Mouse (Mus musculus) G1E-ER4 (cell line): ENCODE measurements around the gene Hist1h2ap. TPM values are rescaled to one million over a fixed set of nuclear protein-coding genes. Genes with fewer than 3 reads are reported as not detected.
"Not testable (repeated sequence)": the region's sequence is repeated elsewhere in the genome, so short reads cannot be mapped to it uniquely, and the experiment has no call there.

ENCODE experiments used
- GATA1 ChIP-seq: IDR thresholded peaks from one replicate; pipeline ENCODE4 v1.8.0; 2012; ENCODE audit warnings: low read length, inconsistent platforms
- polyA plus RNA-seq: library from polyadenylated mRNA; stranded (reverse); fragments of >175 nt; gene quantifications from 2 replicates; pipeline ENCODE4 v1.2.3, GENCODE M21; 2012

Gene Hist1h2ap
- 9,534 and 19,469 TPM in 2 replicates for polyA plus RNA-seq

DNA sequence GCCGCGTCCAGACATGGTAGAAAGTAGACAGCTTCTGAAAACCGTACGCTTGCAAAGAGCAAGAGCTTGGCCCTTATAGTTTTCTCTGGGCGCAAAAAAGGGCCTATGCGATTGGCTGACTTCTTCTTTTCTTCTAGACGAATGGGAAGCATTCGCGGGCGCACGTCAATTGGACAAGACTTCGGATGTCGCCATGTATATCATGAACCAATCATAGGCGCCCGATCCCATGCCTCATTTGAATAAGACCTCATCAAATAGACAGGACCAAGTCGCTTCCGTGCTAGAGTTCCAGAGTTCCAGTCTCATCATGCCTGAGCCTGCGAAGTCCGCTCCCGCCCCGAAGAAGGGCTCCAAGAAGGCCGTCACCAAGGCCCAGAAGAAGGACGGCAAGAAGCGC is at the start of gene Hist1h2ap, which contains the start of gene Hist1h2br:
TSS of gene Hist1h2ap (minus strand) at position 47 of the 400 bp plus-strand sequence.
TSS of gene Hist1h2br (plus strand) at position 283 of the 400 bp plus-strand sequence.
- not testable (repeated sequence) for TF ChIP-seq GATA1

DNA sequence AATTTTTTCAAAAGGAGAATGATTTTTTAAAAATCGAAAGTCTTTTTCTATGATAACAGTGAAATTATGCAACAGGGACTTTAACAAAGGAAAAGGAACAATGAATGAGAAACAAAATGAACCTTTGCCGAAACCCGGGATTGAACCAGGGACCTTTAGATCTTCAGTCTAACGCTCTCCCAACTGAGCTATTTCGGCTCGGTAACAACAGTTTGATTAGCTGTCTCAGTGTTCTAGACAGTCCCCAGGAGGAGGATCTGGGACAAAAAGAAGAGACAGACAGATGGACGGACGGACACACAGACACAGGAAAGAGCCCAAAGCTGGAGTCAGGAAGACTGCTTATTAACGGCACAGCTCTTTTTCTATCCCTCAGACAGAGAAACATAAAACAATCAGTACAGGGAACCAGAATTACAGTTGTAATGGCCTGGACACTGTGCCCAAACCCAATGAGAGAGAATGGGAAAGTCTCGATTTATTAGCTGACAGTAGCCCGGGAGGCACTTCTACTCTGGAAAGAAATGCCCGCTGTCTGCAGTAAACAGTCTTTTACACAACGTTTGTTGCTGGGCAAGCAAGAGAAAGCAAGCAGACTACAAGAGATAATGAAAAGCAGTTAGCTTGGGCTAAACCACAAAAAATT is 49.6 kb upstream of the Hist1h2ap start:
- TF ChIP-seq GATA1, result no peak

DNA sequence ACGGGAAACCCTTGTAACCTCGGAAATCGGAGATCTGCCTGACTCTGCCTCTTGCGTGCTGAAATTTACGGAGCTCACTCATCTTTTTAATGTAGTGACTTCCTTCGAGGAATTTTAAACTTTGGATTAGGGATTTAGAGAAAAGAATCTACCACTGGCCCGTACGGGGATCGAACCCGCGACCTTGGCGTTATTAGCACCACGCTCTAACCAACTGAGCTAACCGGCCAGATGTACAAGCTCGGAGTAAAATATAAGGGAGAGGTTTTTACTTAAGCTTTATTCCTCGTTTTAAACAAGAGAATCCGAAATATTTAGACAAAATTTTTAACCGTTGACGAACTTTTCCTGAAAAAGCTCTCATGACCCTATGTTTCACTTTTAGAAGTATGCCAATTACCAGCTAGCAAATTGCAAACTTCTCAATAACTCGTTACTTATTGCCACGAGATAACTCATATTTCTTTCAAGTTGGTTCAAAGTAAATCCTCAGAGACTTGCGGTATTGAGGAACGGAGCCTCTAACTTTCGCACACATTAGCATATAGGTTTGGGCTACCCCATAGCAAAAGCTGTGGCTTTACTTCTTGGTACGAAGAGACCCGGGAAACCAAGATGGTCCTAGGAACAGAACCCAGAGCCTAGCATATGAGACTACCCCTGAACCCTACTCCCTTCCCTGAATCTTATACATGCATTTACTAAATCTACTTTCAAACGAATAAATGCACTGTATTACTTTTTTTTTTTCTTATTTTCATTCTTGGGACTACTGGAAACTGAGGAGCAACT is 48.8 kb upstream of the Hist1h2ap start:
- no peak for TF ChIP-seq GATA1

DNA sequence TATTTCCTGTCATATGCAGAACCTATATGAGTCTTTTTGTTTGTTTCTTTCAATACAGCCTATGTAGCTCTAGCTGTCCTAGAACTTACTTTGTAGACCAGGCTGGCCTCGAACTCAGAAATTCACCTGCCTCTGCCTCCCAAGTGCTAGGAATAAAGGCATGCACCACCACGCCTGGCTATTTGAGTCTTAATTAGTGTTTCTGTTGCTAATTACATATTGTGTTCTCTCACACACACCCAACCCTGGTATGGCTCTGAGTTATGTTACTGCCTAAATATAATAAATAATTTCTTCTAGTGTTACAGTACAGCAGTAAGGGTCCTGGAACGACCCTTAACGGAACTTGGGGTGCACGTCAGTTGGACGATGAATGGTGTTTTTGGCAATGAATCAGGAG is 47.4 kb upstream of the Hist1h2ap start:
- no peak for TF ChIP-seq GATA1

DNA sequence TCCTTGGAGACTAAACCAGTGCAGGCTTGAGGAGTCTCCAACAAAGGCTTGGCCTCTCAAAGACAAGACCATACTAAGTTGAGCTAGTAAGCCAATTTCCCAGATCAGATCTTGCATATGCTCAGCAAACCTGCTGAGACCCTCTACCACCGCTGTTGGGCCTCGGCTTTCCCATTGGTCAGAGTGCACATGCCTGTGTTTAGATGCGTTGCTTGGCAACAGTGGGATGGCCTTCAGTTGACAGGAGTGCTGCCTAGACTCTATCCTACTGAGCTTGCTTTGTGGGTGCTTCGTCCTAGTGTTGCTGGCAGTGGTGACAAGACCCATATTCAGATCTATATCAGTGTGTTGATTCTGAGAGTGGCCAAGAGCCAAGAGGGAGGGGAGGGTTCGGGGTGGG is 28.3 kb upstream of the Hist1h2ap start:
- TF ChIP-seq GATA1, result no peak

DNA sequence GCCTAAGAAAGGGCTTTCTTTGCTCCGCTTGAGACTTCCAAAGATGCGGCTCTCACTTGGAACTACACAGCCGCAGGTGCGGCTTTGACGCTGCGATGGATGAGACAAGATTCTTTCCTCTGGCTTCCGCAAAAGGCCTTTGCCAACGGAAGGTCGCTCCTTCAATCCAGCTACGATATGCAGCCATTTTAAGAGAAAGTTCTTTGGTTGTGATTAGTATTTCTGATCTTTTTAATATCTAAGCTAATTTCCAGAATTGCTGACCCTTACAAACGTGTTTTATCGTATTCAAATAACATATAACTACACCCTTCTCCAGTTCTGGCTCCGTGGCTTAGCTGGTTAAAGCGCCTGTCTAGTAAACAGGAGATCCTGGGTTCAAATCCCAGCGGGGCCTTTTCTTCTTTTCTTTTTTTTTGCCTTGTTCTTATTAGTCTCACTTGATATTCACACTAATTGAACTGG is 22.4 kb upstream of the Hist1h2ap start:
- TF ChIP-seq GATA1, result no peak

DNA sequence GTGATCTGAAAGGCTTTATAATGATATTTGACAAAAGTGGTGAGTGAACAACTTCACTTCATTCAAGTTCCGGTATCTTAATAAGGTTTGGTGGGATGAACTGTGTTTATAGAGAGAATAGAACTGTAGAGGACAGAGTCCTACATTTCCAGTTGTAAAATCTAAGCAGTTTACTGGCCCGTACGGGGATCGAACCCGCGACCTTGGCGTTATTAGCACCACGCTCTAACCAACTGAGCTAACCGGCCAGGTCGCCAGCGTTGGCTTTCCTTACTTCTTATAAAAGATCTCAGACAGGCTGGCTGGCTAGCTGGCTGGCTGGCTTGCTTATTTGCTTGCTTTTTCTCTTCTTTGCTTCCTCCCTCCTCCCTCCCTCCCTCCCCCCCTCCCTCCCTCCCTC is 21.8 kb upstream of the Hist1h2ap start:
- no peak for TF ChIP-seq GATA1

DNA sequence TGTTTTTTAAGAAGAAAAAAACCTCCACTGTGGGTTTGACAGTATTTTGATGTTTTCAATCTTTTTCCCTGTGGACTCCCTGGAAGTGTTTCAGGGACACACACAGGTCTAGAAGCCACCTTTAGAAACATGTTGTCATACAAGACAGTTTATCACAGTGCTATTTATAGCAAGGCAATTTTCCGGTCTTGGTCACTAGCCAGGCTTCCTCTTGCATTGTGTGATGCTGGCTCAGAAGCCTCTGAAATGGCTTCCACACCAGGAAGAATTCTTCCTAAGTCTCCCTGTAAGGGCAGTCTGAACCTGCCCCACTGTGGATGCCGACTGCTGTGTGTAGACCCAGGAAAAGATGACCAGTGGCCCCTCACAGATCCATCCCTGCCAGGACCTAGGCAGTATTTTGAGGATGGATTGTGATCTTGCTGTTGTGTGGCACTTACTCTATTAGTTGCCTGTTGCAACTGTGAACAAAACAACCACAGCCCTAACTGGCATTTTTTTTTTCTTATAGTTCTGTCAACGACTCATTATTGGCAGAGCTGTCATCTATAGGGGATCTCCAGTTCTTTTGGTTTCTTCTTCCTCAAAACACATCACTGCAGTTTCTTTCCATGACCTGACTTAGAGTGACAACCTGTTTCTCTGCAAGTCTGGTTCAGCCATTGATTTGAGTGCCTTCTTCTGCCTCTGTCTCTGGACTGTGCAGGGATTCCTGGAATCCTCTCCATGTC is 19.1 kb upstream of the Hist1h2ap start:
- TF ChIP-seq GATA1, result no peak

DNA sequence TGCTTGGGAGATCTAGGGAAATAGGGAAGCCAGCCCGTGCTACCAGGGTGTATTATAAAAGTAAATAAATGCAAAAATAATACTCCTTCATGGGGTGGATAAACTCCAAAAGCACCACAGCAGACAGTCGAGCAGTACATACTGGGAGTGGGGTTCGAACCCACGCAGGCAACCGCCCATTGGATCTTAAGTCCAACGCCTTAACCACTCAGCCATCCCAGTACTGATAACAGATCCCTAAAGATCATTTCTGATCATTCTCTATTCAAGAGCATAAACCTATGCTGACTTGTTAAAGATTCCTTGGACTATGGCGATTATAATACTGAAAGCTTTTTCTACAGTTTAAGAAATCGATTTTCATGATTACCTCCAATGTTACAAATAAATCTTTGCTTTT is 14.6 kb upstream of the Hist1h2ap start:
- no peak for TF ChIP-seq GATA1

DNA sequence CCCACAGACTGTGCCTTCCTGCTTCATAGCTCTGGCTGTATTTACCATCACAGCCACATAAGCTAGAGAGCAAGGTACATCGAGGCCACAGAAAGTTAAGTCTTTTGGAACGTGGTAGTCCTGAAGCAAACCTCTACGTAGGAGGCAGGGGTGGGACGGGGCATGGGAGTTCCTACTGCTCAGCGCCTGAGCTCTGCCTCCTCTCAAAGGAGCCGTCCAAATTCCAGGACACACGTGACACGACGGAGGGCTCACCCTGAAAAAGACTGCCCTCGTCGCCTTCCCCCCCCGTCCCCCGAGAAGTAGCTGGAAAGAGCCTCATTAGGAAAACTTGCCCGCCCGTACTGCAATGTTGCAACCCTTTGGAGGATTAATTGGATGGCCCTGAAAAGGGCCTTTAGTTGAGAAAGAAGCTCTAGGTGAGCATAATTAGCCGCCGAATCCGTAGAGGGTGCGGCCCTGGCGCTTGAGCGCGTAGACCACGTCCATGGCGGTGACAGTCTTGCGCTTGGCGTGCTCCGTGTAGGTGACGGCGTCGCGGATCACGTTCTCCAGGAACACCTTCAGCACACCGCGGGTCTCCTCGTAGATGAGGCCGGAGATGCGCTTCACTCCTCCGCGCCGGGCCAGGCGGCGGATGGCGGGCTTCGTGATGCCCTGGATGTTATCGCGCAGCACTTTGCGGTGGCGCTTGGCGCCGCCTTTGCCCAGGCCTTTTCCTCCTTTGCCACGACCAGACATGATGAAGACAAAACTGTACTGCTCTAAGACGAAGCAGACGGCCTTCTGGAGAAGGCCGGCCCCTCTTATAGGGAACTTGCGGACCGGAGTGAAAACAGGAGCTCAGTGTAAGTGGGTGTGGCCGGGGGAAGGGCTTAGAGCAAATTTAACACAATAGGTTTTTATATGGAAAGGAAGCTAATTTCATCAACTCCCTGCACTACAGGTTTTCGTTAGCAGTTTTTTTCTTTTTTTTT is 1.6 kb downstream of the Hist1h2ap start, which contains the start of gene Hist1h4n:
TSS of gene Hist1h4n (minus strand) at position 779 of the 977 bp plus-strand sequence.
- not testable (repeated sequence) for TF ChIP-seq GATA1

DNA sequence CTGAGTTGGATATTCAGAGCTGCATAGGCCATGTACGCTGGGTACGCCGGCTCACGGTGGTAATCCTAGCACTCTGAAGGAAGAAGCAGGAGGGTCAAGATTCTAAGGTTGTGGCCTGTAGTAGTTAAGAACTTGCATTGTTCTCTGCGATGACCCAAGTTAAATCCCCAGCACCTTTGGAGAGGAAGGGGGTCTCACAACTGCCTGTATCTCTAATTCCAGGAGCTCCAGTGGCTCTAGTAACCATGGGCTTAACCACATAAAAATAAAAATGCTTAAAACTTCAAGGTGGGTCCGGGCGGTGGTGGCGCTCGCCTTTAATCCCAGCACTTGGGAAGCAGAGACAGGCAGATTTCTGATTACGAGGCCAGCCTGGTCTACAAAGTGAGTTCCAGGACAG is 3.0 kb downstream of the Hist1h2ap start:
- TF ChIP-seq GATA1, result no peak

DNA sequence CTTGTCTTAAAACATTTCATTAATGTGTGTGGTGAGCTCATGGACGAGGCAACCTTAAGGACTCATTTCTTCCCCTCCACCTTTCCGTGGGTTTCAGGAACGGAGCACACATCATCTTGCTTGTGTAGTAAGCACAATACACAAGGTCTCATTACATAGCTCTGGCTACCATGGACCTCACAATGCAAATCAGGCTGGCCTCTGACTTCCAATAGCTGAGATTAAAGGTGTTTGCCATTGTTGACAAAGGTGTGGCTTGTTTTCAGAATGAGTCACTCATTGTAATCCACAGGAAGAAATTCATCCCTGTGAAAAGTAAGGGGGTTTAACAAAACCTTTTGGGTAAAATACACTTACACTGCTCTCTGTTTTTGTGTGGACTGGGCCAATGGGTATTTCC is 4.8 kb downstream of the Hist1h2ap start:
- TF ChIP-seq GATA1, result no peak

DNA sequence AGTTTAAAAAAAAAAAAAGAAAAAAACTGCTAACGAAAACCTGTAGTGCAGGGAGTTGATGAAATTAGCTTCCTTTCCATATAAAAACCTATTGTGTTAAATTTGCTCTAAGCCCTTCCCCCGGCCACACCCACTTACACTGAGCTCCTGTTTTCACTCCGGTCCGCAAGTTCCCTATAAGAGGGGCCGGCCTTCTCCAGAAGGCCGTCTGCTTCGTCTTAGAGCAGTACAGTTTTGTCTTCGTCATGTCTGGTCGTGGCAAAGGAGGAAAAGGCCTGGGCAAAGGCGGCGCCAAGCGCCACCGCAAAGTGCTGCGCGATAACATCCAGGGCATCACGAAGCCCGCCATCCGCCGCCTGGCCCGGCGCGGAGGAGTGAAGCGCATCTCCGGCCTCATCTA is 21.8 kb downstream of the Hist1h2ap start, which contains the start of gene Hist1h4m:
TSS of gene Hist1h4m (plus strand) at position 208 of the 400 bp plus-strand sequence.
- TF ChIP-seq GATA1, result not testable (repeated sequence)

DNA sequence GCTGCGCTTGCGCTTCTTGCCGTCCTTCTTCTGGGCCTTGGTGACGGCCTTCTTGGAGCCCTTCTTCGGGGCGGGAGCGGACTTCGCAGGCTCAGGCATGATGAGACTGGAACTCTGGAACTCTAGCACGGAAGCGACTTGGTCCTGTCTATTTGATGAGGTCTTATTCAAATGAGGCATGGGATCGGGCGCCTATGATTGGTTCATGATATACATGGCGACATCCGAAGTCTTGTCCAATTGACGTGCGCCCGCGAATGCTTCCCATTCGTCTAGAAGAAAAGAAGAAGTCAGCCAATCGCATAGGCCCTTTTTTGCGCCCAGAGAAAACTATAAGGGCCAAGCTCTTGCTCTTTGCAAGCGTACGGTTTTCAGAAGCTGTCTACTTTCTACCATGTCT is 23.2 kb downstream of the Hist1h2ap start, which contains the start of the genes Hist1h2bq and Hist1h2ao:
TSS of gene Hist1h2bq (minus strand) at position 125 of the 400 bp plus-strand sequence.
TSS of gene Hist1h2ao (plus strand) at position 393 of the 400 bp plus-strand sequence.
- TF ChIP-seq GATA1, result not testable (repeated sequence)
